Mouse (Mus musculus): ENCODE results near the gene B3gntl1. TPM values are rescaled to one million over a fixed set of nuclear protein-coding genes. Genes with fewer than 3 reads are reported as not detected.

Gene B3gntl1
- polyA plus RNA-seq (2015; fragmentation: Nextera tagmentation; extraction: Ambion mirVana), result 6.2 and 7.0 TPM in 2 replicates

DNA sequence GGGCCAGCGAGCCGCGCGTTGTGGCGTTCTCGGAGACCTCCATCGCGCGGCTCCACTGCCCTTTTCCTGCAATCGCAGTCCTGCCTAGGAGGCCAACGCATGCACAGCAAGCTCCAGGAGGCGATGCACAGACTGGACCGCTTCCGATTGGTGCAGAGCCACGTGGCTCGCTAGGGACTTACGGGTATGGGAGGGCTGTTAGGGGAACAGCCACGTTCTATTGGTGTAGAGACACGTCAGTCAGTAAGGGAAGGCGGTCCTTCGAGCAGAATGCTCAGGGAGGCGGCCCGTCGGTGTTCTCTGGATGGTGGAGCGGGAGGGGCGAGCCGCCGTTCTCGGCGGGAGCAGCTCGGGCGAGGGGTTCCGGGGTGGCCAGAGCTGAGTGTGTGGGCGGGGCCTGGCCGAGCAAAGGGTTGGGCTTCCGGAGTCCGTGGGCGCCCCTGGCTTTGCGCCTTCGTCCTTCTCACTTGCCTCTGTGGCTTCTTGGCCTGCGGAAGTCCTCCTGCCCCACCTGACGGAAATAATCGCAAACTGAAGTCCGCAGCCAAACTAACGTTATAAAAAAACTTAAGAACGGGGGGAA lies at the start of gene B3gntl1:
Gene B3gntl1, minus strand, starts transcription at position 164 of the 583 bp plus-strand sequence.
- H3K27me3 ChIP-seq, result no peaks in the 10 kb centered on the region
- WGBS, result under 1% methylated on average over 45 of the region's 46 CpGs
- peak within 1 kb of the TSS; percentile 79 for H3K9ac ChIP-seq (replicated peaks)
- no peaks in the 10 kb centered on the region for H3K9me3 ChIP-seq
- peaks cover 9% of the 10 kb centered on the region for H3K4me1 ChIP-seq (replicated peaks)
- H3K27ac ChIP-seq, result peak within 1 kb of the TSS; percentile 92
- H3K4me2 ChIP-seq (replicated peaks), result peak within 1 kb of the TSS; percentile 76
- H3K4me3 ChIP-seq (replicated peaks), result peak within 1 kb of the TSS; percentile 68
- H3K36me3 ChIP-seq, result peaks cover 5% of the 10 kb centered on the region; the same call in 1 of the 2 replicates
- ATAC-seq, result peak; percentile 100

GRCm38 (mm10) chr11:121722434-121722833 lies 49.5 kb upstream of the B3gntl1 start:
- no peaks in the 10 kb centered on the region for H3K4me1 ChIP-seq (replicated peaks)
- H3K4me2 ChIP-seq (replicated peaks), result no peak overlapping the region
- H3K27me3 ChIP-seq, result no peaks in the 10 kb centered on the region
- no peaks in the 10 kb centered on the region for H3K36me3 ChIP-seq
- no peak overlapping the region for H3K9ac ChIP-seq (replicated peaks)
- 71% methylated on average over 2 of the region's 2 CpGs for WGBS
- H3K9me3 ChIP-seq, result no peaks in the 10 kb centered on the region
- ATAC-seq, result no peak
- H3K4me3 ChIP-seq (replicated peaks), result no peak overlapping the region
- H3K27ac ChIP-seq, result no peak overlapping the region

DNA sequence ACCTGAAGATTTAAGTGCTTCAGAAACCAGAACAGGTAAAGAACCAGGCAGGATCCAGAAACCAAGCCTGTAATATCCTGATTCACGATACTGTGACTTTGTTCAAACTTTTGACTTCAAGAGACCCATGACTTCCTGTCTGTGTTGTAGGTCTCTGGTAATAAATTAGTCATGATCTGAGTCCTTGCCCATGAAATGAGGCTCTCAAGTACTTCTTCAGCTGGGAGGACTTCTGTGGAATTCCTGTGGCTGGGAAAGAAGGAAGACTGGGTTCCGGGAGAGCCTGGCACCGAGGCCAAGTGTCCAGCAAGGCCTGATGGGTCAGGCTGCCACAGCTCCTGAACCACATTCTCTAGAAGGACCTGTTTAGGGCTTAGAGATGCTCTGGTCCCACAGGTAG lies 47.8 kb upstream of the B3gntl1 start:
- no peaks in the 10 kb centered on the region for H3K36me3 ChIP-seq

DNA sequence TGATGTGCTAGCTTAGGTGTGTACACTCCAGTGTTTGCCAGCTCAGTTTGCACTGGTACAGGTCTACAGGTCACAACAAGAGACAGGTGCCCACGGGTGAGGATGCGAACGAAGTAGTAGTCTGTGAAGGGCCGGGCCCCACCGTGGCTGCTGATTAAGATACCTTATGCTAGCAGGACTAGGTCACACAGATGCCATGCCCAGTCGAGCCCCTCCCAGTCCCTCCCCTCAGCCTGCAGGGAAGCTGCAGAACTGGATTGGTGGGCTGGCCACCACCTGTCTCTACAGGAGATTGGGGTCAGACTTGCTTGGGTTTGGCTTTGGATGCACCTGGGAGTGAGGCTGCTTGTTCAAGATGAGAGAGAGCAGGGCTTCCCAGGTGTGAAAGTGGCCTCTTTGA lies 44.8 kb upstream of the B3gntl1 start:
- no peaks in the 10 kb centered on the region for H3K9me3 ChIP-seq
- H3K27me3 ChIP-seq, result no peaks in the 10 kb centered on the region
- H3K4me2 ChIP-seq (replicated peaks), result no peak overlapping the region
- H3K4me1 ChIP-seq (replicated peaks), result no peaks in the 10 kb centered on the region
- no peak overlapping the region for H3K4me3 ChIP-seq (replicated peaks)
- WGBS, result 65% methylated on average over 6 of the region's 6 CpGs
- ATAC-seq, result no peak
- H3K27ac ChIP-seq, result no peak overlapping the region
- H3K36me3 ChIP-seq, result no peaks in the 10 kb centered on the region
- no peak overlapping the region for H3K9ac ChIP-seq (replicated peaks)

More for the DNA sequence above, 47.8 kb upstream of the B3gntl1 start:
- Histone ChIP-seq H3K9me3 (no peaks in the 10 kb centered on the region), H3K4me2 (replicated peaks) (no peak overlapping the region), H3K4me1 (replicated peaks) (no peaks in the 10 kb centered on the region), H3K4me3 (replicated peaks) (no peak overlapping the region), H3K27me3 (no peaks in the 10 kb centered on the region), H3K27ac (no peak overlapping the region), H3K9ac (replicated peaks) (no peak overlapping the region)
- ATAC-seq, result no peak
- WGBS, result 95% methylated on average over 3 of the region's 3 CpGs

DNA sequence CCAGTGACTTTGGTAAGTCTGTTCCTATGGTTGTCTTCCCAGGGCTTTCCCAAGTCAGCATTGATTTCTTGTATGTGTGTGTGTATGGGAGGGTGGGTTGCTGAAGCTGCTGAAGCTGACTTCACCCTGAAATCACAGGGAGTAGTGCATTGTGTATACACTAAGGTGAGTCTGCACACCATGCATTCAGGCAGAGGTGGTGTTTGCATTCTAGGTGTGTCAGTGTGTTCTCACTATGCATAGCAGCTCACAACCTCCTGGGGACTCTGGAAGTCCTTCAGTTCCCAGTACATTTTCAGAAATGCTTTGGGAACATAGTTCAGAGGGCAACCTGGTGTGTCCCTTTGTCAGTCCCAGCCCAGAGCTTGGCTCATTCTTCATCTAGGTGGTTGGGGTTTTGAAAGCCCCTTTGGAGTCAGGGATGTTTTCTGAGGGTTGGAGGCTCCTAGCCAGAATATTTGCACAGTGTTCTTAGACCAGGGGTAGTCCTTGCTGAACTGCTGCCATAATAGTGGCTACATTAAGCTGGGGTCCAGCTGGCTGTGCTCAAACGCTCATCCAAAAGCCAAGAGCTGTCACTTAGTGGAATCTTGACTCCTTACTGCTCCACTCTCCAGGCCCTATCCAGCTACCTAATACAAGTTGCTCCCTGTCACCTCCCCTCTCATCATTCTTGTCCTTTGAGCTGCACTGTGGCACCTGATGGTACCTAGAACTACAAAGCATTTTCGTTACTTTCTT lies 42.0 kb upstream of the B3gntl1 start:
- no peak overlapping the region for H3K4me2 ChIP-seq (replicated peaks)
- WGBS, result 86% methylated on average over 2 of the region's 2 CpGs
- no peak overlapping the region for H3K4me3 ChIP-seq (replicated peaks)
- no peaks in the 10 kb centered on the region for H3K4me1 ChIP-seq (replicated peaks)
- no peak for ATAC-seq
- no peaks in the 10 kb centered on the region for H3K27me3 ChIP-seq
- H3K36me3 ChIP-seq, result no peaks in the 10 kb centered on the region
- no peak overlapping the region for H3K9ac ChIP-seq (replicated peaks)
- H3K27ac ChIP-seq, result no peak overlapping the region
- no peaks in the 10 kb centered on the region for H3K9me3 ChIP-seq

DNA sequence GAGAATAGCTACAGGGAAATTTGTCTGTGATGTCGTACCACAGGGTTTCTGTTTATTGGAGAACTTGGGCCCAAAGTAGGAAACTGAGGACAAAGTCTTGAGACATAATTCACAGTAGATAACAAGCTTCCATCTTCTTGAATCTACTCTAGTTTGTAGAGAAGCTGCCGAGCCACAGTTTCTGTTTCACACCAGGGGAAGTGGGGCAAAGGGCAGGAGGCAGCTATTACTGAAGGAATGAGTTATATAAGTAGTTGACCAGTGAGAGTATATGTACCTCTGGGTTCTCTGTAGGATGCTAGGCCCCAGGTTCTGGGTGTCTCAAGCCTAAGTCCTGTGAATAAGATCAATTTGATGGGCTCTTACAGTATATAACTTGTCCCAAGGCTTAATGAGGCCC lies 40.6 kb upstream of the B3gntl1 start:
- no peaks in the 10 kb centered on the region for H3K9me3 ChIP-seq
- no peaks in the 10 kb centered on the region for H3K4me1 ChIP-seq (replicated peaks)
- no peak overlapping the region for H3K4me2 ChIP-seq (replicated peaks)
- no peak overlapping the region for H3K9ac ChIP-seq (replicated peaks)
- WGBS, result 89% methylated on average over 2 of the region's 2 CpGs
- H3K4me3 ChIP-seq (replicated peaks), result no peak overlapping the region
- no peaks in the 10 kb centered on the region for H3K27me3 ChIP-seq
- H3K27ac ChIP-seq, result no peak overlapping the region
- no peaks in the 10 kb centered on the region for H3K36me3 ChIP-seq
- ATAC-seq, result no peak

- no peaks in the 10 kb centered on the region for H3K4me1 ChIP-seq (replicated peaks)
- 88% methylated on average over 6 of the region's 6 CpGs for WGBS
- H3K4me3 ChIP-seq (replicated peaks), result no peak overlapping the region
- no peaks in the 10 kb centered on the region for H3K27me3 ChIP-seq
- no peak overlapping the region for H3K4me2 ChIP-seq (replicated peaks)
- no peak for ATAC-seq
- H3K9ac ChIP-seq (replicated peaks), result no peak overlapping the region
- H3K36me3 ChIP-seq, result no peaks in the 10 kb centered on the region
- no peak overlapping the region for H3K27ac ChIP-seq
- H3K9me3 ChIP-seq, result no peaks in the 10 kb centered on the region
Measured at GRCm38 (mm10) chr11:121712987-121713386, 40.0 kb upstream of the B3gntl1 start.

DNA sequence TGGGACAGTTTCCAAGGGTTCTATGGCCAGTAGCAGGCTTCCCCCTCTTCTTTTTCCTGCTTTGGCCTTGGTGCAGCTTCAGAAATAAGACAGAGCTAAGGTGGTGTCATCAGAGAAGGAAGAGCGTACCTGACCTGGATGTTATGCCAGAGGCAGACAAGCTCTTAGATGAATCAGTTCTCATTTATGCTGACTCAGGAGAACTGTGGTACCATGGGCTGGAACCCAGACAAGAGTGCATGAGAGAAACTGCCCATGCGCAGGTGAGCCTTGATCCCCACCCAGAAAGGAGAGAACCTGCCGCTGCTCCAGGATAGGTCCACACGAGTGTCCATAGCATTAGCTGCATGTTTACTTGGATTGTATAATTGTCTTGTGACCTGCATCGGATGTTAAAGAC lies 37.3 kb upstream of the B3gntl1 start:
- no peak overlapping the region for H3K4me2 ChIP-seq (replicated peaks)
- ATAC-seq, result no peak
- H3K27ac ChIP-seq, result no peak overlapping the region
- no peaks in the 10 kb centered on the region for H3K4me1 ChIP-seq (replicated peaks)
- no peak overlapping the region for H3K4me3 ChIP-seq (replicated peaks)
- 95% methylated on average over 5 of the region's 5 CpGs for WGBS
- no peaks in the 10 kb centered on the region for H3K36me3 ChIP-seq
- no peaks in the 10 kb centered on the region for H3K9me3 ChIP-seq
- no peak overlapping the region for H3K9ac ChIP-seq (replicated peaks)
- H3K27me3 ChIP-seq, result no peaks in the 10 kb centered on the region

DNA sequence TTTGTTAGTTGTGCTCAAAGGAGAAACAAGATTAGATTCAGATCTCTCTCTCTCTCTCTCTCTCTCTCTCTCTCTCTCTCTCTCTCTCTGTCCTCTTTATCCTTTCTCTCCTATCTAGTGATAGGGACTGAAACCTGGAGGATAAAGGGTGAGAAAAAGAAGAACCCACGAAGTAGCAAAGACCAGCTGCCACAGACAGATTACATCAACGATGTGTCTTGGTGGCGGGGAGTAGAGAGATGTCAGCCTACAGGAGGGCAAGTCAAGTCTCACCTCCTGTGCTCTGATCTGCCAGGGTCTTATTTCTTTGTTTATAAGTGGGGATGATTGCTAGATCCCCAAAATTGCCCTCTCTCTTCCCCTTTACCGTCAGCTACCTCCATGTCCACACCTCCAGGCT lies 36.3 kb upstream of the B3gntl1 start:
- Histone ChIP-seq H3K27me3 (peaks cover 7% of the 10 kb centered on the region), H3K4me2 (replicated peaks) (no peak overlapping the region), H3K27ac (no peak overlapping the region), H3K9ac (replicated peaks) (no peak overlapping the region), H3K9me3 (no peaks in the 10 kb centered on the region), H3K4me1 (replicated peaks) (no peaks in the 10 kb centered on the region), H3K36me3 (no peaks in the 10 kb centered on the region), H3K4me3 (replicated peaks) (no peak overlapping the region)
- ATAC-seq, result no peak
- 88% methylated on average over 4 of the region's 4 CpGs for WGBS

- no peak for ATAC-seq
- H3K4me2 ChIP-seq (replicated peaks), result no peak overlapping the region
Measured at GRCm38 (mm10) chr11:121706521-121707005, 33.6 kb upstream of the B3gntl1 start.

GRCm38 (mm10) chr11:121703619-121704215 lies 30.8 kb upstream of the B3gntl1 start:
- H3K4me3 ChIP-seq (replicated peaks), result peak overlapping the region; percentile 72
- no peak for ATAC-seq
- H3K4me1 ChIP-seq (replicated peaks), result peaks cover 21% of the 10 kb centered on the region
- peaks cover 46% of the 10 kb centered on the region for H3K27me3 ChIP-seq
- no peaks in the 10 kb centered on the region for H3K36me3 ChIP-seq
- 15% methylated on average over 16 of the region's 16 CpGs for WGBS
- H3K9ac ChIP-seq (replicated peaks), result peak overlapping the region; percentile 76
- no peak overlapping the region for H3K27ac ChIP-seq
- H3K9me3 ChIP-seq, result no peaks in the 10 kb centered on the region
- H3K4me2 ChIP-seq (replicated peaks), result peak overlapping the region; percentile 99

More at GRCm38 (mm10) chr11:121706521-121707005, 33.6 kb upstream of the B3gntl1 start:
- H3K27me3 ChIP-seq, result peaks cover 34% of the 10 kb centered on the region
- no peaks in the 10 kb centered on the region for H3K36me3 ChIP-seq
- H3K27ac ChIP-seq, result no peak overlapping the region
- no peak overlapping the region for H3K9ac ChIP-seq (replicated peaks)
- H3K4me1 ChIP-seq (replicated peaks), result peaks cover 21% of the 10 kb centered on the region
- WGBS, result 49% methylated on average over 7 of the region's 7 CpGs
- no peak overlapping the region for H3K4me3 ChIP-seq (replicated peaks)
- H3K9me3 ChIP-seq, result no peaks in the 10 kb centered on the region

DNA sequence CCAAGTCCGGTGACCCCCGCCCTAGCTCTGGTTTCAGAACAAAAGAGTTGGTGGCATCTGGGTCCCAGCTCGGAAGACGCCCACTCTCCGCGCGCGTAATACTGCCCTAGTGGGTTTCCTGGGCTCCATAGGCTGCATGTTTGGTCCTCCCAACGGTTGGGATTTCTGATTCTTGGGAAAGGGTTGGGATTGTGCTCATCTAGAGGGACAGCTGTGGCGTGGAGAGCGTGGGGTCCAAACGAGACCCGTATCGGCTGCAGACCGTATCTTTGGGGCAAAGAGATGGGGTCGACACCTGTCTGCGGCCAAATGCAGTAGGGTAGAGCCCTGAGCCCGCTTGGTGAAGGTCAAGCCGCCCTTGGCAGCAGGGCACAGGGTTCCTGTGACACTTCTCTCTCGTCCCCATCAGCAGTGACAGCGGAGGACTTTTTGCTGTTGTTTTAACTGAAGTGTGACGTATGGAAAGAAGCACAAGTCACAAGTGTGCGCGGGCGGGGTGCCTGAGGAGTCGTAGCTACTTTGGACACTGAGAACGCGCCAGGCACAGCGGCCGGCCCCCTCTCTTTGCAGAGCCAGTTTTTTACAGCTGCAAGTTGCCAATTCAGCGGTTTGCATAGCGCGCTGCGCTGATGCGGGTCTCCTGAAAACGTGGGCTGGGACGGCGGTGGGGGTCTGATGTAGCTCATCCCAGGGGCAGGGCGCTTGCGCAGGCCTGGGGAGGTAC lies 30.1 kb upstream of the B3gntl1 start:
- Histone ChIP-seq H3K4me2 (replicated peaks) (peak overlapping the region; percentile 99), H3K27me3 (peaks cover 46% of the 10 kb centered on the region), H3K4me1 (replicated peaks) (peaks cover 21% of the 10 kb centered on the region), H3K27ac (no peak overlapping the region), H3K4me3 (replicated peaks) (peak overlapping the region; percentile 72), H3K9ac (replicated peaks) (peak overlapping the region; percentile 76), H3K36me3 (no peaks in the 10 kb centered on the region), H3K9me3 (no peaks in the 10 kb centered on the region)
- ATAC-seq, result peak; percentile 55
- under 1% methylated on average over 40 of the region's 40 CpGs for WGBS
